Mouse (Mus musculus) myocyte (in vitro differentiated cells): ENCODE results near the gene Cfap54. TPM values are rescaled to one million over a fixed set of nuclear protein-coding genes. Genes with fewer than 3 reads are reported as not detected.

Source experiments
- H3K27me3 ChIP-seq: one replicate; pipeline ENCODE4 v1.6.1; 2011; ENCODE audit not compliant: control insufficient read depth, insufficient read depth, insufficient read length
- H3K36me3 ChIP-seq: one replicate; pipeline ENCODE4 v1.6.1; 2011; ENCODE audit not compliant: control insufficient read depth, insufficient read depth
- H3K4me2 ChIP-seq: one replicate; pipeline ENCODE4 v1.6.1; 2011; ENCODE audit warnings: low read depth, control low read depth
- H3K4me3 ChIP-seq: one replicate; pipeline ENCODE4 v1.5.1; 2011; ENCODE audit warnings: mild to moderate bottlenecking, control low read depth, moderate library complexity
- H3K79me2 ChIP-seq: one replicate; pipeline ENCODE4 v1.6.1; 2011; ENCODE audit not compliant: control insufficient read depth, insufficient read depth
- H3ac ChIP-seq: one replicate; pipeline ENCODE4 v1.6.1; 2011; ENCODE audit not compliant: control insufficient read depth, insufficient read length
- CEBPB ChIP-seq: IDR thresholded peaks from 2 replicates; pipeline ENCODE4 v1.6.1; 2011; ENCODE audit warnings: mild to moderate bottlenecking, moderate library complexity; ENCODE audit not compliant: poor library complexity, insufficient read depth, severe bottlenecking
- E2F4 ChIP-seq: IDR thresholded peaks from one replicate; pipeline ENCODE4 v1.6.1; 2011; ENCODE audit warnings: mild to moderate bottlenecking, control low read depth, moderate library complexity; ENCODE audit not compliant: insufficient read depth
- MAX ChIP-seq: IDR thresholded peaks from one replicate; pipeline ENCODE4 v1.6.1; 2011; ENCODE audit warnings: low read depth, mild to moderate bottlenecking, control low read depth
- MYOD1 ChIP-seq, 3 experiments: IDR thresholded peaks; one replicate each; pipeline ENCODE4 v1.6.1; 2011; ENCODE audit warnings: control low read depth in 2 of 3, low read depth in 2 of 3, mild to moderate bottlenecking in 2 of 3, moderate library complexity in 1 of 3; ENCODE audit not compliant: insufficient read length in 2 of 3, control insufficient read depth in 1 of 3
- MYOG ChIP-seq, 3 experiments: IDR thresholded peaks; one replicate each; pipeline ENCODE4 v1.6.1; 2011; ENCODE audit warnings: control low read depth in 2 of 3, low read depth in 2 of 3, mild to moderate bottlenecking in 2 of 3; ENCODE audit not compliant: insufficient read length in 2 of 3, control insufficient read depth in 1 of 3, insufficient read depth in 1 of 3
- POLR2A ChIP-seq: IDR thresholded peaks from one replicate; pipeline ENCODE4 v1.6.1; 2011; ENCODE audit warnings: low read depth, mild to moderate bottlenecking, control low read depth, moderate library complexity; ENCODE audit not compliant: insufficient read length
- POLR2AphosphoS2 ChIP-seq: IDR thresholded peaks from one replicate; pipeline ENCODE4 v1.6.1; 2011; ENCODE audit warnings: low read depth, control low read depth; ENCODE audit not compliant: insufficient read length
- REST ChIP-seq: IDR thresholded peaks from one replicate; pipeline ENCODE4 v1.6.1; 2011; ENCODE audit warnings: mild to moderate bottlenecking, control low read depth, moderate library complexity; ENCODE audit not compliant: insufficient read depth, insufficient read length
- SRF ChIP-seq: IDR thresholded peaks from one replicate; pipeline ENCODE4 v1.6.1; 2011; ENCODE audit warnings: low read depth; ENCODE audit not compliant: control insufficient read depth, insufficient read length
- TCF12 ChIP-seq: IDR thresholded peaks from one replicate; pipeline ENCODE4 v1.6.1; 2011; ENCODE audit warnings: mild to moderate bottlenecking, control low read depth; ENCODE audit not compliant: poor library complexity, insufficient read depth, severe bottlenecking
- TCF3 ChIP-seq: IDR thresholded peaks from one replicate; pipeline ENCODE4 v1.6.1; 2011; ENCODE audit warnings: low read depth, control low read depth; ENCODE audit not compliant: insufficient read length
- USF1 ChIP-seq: IDR thresholded peaks from one replicate; pipeline ENCODE4 v1.6.1; 2011; ENCODE audit warnings: low read depth, mild to moderate bottlenecking, control low read depth, moderate library complexity
- polyA plus RNA-seq: library from polyadenylated mRNA; unstranded; fragments of >200 nt; fragmentation: generic; extraction: Trizol; gene quantifications from one replicate; pipeline ENCODE4 v1.2.1, GENCODE M21; 2012; ENCODE audit warnings: missing spikeins

Gene Cfap54
- polyA plus RNA-seq, 1 experiment = 0.01 TPM

DNA sequence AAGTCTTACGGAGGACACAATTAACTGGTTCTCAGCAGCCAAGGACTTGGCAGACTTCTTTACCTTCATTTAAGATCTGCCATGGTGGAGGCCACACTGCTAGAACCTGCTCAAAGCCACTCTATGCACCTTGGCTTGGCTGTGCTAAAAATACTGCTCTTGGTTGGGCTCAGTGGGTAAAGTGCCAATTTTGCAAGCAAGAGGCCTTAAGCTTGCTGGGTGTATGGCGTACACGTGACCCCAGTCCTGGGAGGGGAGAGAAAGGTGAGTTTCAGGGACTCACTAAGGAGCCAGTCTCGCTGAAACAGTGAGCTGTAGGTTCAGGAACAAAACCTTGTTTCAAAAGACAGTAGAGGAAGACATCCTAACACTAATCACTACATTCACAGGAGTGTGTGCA, 19.0 kb downstream of the Cfap54 start:
- Histone ChIP-seq H3K27me3 (no peaks in the 10 kb centered on the region), H3K79me2 (no peaks in the 10 kb centered on the region), H3K4me2 (no peak overlapping the region), H3ac (no peak overlapping the region), H3K36me3 (no peaks in the 10 kb centered on the region), H3K4me3 (no peak overlapping the region)
- TF ChIP-seq SRF (no peak), CEBPB (no peak), MYOD1 (IDR thresholded peaks at IDR 0.05; ENCODE audit: control insufficient read depth in 1 of 3, insufficient read length in 2 of 3, low read depth in 2 of 3) (no peak), TCF3 (no peak), MYOG (IDR thresholded peaks at IDR 0.05; ENCODE audit: control insufficient read depth in 1 of 3, insufficient read depth in 1 of 3, insufficient read length in 2 of 3, low read depth in 2 of 3) (no peak), TCF12 (no peak), POLR2AphosphoS2 (no peak), E2F4 (no peak), MAX (no peak), POLR2A (no peak), REST (no peak), USF1 (no peak)

DNA sequence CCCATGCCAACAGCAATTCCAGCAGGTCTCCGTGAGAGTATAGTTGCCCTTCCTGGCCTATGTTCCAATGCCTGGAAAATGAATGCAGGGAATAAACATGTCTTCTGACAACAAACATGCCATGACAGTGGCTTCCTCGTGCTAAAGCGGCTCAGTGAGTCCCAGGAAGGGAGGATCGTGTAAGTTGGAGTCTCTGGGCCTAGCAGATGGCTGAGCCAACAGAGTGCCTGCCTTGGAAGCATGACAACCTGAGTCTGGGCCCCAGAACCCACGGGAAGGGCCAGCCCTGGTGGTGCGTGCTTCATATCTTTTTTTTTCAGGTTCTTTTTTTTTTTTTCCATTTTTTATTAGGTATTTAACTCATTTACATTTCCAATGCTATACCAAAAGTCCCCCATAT, 27.6 kb downstream of the Cfap54 start:
- Histone ChIP-seq H3K36me3 (no peaks in the 10 kb centered on the region), H3ac (no peak overlapping the region), H3K4me2 (no peak overlapping the region), H3K4me3 (no peak overlapping the region), H3K27me3 (no peaks in the 10 kb centered on the region), H3K79me2 (no peaks in the 10 kb centered on the region)
- no peak for TF ChIP-seq E2F4
- no peak for TF ChIP-seq SRF

DNA sequence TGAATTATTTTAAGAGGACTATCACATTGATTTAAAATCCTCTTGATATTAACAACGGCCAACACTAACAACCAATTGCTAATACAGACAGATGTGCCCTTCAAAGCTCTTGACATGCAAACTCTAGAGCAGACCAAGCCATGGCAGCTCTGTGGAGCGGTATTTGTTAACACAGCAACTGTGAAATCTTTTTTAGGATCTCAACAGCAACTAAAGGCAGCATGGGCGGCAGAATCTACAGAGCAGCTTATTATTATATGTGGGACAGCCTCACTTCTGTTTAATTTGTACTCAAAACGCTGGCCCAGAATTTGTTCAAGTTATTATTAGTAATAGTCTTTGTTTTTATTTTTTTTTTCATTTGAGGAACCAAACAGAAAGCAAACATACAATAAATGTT, 28.1 kb downstream of the Cfap54 start:
- H3K79me2 ChIP-seq = no peaks in the 10 kb centered on the region
- no peaks in the 10 kb centered on the region for H3K36me3 ChIP-seq
- TF ChIP-seq TCF12 = no peak
- no peak for TF ChIP-seq MYOG (IDR thresholded peaks at IDR 0.05; ENCODE audit: control insufficient read depth in 1 of 3, insufficient read depth in 1 of 3, insufficient read length in 2 of 3, low read depth in 2 of 3)
- TF ChIP-seq POLR2AphosphoS2 = no peak
- TF ChIP-seq TCF3 = no peak
- no peak for TF ChIP-seq USF1
- TF ChIP-seq MYOD1 (IDR thresholded peaks at IDR 0.05; ENCODE audit: control insufficient read depth in 1 of 3, insufficient read length in 2 of 3, low read depth in 2 of 3) = no peak
- no peak for TF ChIP-seq SRF
- no peak for TF ChIP-seq CEBPB
- TF ChIP-seq E2F4 = no peak
- TF ChIP-seq MAX = no peak
- no peak for TF ChIP-seq REST
- H3K4me3 ChIP-seq = no peak overlapping the region
- no peaks in the 10 kb centered on the region for H3K27me3 ChIP-seq
- no peak overlapping the region for H3ac ChIP-seq
- H3K4me2 ChIP-seq = no peak overlapping the region

DNA sequence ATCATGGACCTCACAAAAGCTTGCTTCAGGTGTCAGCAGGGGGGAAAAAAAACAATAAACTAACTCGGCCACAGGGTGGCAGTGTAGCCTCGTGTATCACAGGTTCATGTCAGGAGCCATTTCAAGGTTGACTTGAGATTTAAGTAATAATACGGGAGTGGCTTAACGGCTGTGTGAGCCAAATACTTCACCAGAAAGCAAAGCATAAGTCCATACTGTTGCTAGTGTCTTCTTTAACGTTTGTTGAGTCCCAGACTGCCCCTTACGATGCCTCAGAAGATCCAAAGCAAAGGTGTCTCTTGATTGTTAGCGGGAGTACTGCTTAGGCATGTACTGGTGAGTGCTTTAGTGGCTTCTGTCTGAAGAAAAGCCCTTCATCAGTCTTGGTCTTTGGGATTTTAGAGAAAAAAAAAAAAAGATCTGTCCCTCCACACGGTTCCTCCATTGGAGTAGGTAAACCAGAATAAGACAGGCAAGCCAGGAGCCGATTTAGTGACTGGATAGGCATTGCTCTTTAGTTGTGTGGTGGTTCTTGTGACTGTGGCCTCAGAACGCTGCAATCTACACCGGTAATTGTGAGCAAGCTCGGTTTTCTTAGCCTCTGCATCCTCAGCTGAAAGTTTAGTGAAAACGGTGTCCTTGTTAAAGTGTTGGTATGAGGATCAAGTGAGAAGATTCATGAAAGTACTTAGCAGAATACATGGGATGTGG, 30.2 kb downstream of the Cfap54 start:
- H3K36me3 ChIP-seq = no peaks in the 10 kb centered on the region
- H3K4me3 ChIP-seq = peak overlapping the region; percentile 7

DNA sequence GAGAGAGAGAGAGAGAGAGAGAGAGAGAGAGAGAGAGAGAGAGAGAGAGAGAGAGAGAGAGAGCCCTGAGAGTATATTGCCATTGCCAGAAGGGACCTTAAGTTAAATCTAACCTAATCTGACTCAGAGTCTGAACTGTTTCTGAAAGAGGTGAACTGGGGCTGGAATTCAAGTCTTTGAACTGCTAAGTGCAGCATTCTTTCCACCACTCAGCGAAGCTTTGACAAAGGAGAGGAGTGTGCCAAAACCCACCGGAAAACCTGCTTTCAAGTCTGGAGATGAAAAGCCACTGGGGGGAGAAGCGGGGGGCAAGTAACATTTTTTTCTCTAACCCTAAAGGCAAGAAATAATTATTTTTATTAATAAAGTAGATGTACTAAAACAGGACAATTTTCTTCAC, 30.8 kb downstream of the Cfap54 start:
- H3K27me3 ChIP-seq = no peaks in the 10 kb centered on the region
- TF ChIP-seq SRF (no peak), MAX (no peak), MYOD1 (IDR thresholded peaks at IDR 0.05; ENCODE audit: control insufficient read depth in 1 of 3, insufficient read length in 2 of 3, low read depth in 2 of 3) (no peak), CEBPB (no peak), E2F4 (no peak), TCF12 (no peak), MYOG (IDR thresholded peaks at IDR 0.05; ENCODE audit: control insufficient read depth in 1 of 3, insufficient read depth in 1 of 3, insufficient read length in 2 of 3, low read depth in 2 of 3) (no peak), POLR2AphosphoS2 (no peak), USF1 (no peak), POLR2A (no peak)
- H3K4me3 ChIP-seq = peak overlapping the region; percentile 7
- no peaks in the 10 kb centered on the region for H3K36me3 ChIP-seq
- no peaks in the 10 kb centered on the region for H3K79me2 ChIP-seq
- no peak overlapping the region for H3ac ChIP-seq
- no peak overlapping the region for H3K4me2 ChIP-seq

More for the DNA sequence above, 30.2 kb downstream of the Cfap54 start:
- TF ChIP-seq MAX (no peak), USF1 (no peak), E2F4 (no peak), TCF12 (no peak), SRF (no peak), TCF3 (no peak), REST (no peak)
- Histone ChIP-seq H3K79me2 (no peaks in the 10 kb centered on the region), H3ac (no peak overlapping the region), H3K4me2 (peak overlapping the region; percentile 99), H3K27me3 (no peaks in the 10 kb centered on the region)
